Mouse (Mus musculus) stomach, embryonic 14.5 days (tissue): ENCODE measurements around the gene Slc44a2. TPM values are rescaled to one million over a fixed set of nuclear protein-coding genes. Genes with fewer than 3 reads are reported as not detected.

Experiments
- ATAC-seq: fragments of 200-750 bp; cut with Nextera tagmentation; 2 replicates; pipeline ENCODE4 v1.8.0; 2017; ENCODE audit warnings: low read depth, moderate TSS enrichment; ENCODE audit not compliant: insufficient number of reproducible peaks, insufficient read depth, low FRiP score
- H3K27ac ChIP-seq: fragments of 300-500 bp; sonication (generic); 2 replicates; pipeline ENCODE4 v1.5.1; 2014; ENCODE audit warnings: mild to moderate bottlenecking, low read length, moderate library complexity, mixed read lengths
- H3K27me3 ChIP-seq: fragments of 300-500 bp; sonication (generic); 2 replicates; pipeline ENCODE4 v1.6.1; 2014; ENCODE audit warnings: low read length, control low read depth, mixed read lengths; ENCODE audit not compliant: control insufficient read depth, insufficient read depth
- H3K36me3 ChIP-seq: fragments of 300-500 bp; sonication (generic); 2 replicates; pipeline ENCODE4 v1.6.1; 2014; ENCODE audit warnings: mild to moderate bottlenecking, control low read depth, low read length, moderate library complexity, mixed read lengths; ENCODE audit not compliant: control insufficient read depth, insufficient read depth
- H3K4me1 ChIP-seq: fragments of 300-500 bp; sonication (generic); 2 replicates; pipeline ENCODE4 v1.6.1; 2014; ENCODE audit warnings: low read length, control low read depth, mixed read lengths; ENCODE audit not compliant: control insufficient read depth, insufficient read depth
- H3K4me2 ChIP-seq: fragments of 300-500 bp; sonication (generic); replicated peaks from 2 replicates; pipeline ENCODE4 v1.6.1; 2014; ENCODE audit warnings: low read depth, low read length, control low read depth
- H3K4me3 ChIP-seq: fragments of 300-500 bp; sonication (generic); 2 replicates; pipeline ENCODE4 v1.5.1; 2014; ENCODE audit warnings: low read depth, low read length, control low read depth
- H3K9ac ChIP-seq: fragments of 300-500 bp; sonication (generic); replicated peaks from 2 replicates; pipeline ENCODE4 v1.6.1; 2014; ENCODE audit warnings: low read depth, mild to moderate bottlenecking, control low read depth, low read length, moderate library complexity, mixed read lengths
- H3K9me3 ChIP-seq: fragments of 300-500 bp; sonication (generic); 2 replicates; pipeline ENCODE4 v1.6.1; 2016; ENCODE audit warnings: low read depth, low read length, control low read depth; ENCODE audit not compliant: control insufficient read depth
- WGBS: fragments of 180-500 bp; shearing (Covaris S2); extraction: QIAGEN DNeasy Blood & Tissue Kit; methylation state at CpG from one replicate; pipeline ENCODE4 v1.1.7; 2014; 5-methylcytosine and 5-hydroxymethylcytosine counted together
- polyA plus RNA-seq: library from polyadenylated mRNA; unstranded; fragments of >200 nt; fragmentation: Nextera tagmentation; extraction: Ambion mirVana; gene quantifications from 2 replicates; pipeline ENCODE4 v1.2.1, GENCODE M21; 2014

Gene Slc44a2
- polyA plus RNA-seq, 1 experiment from 2014 or later, result 122 TPM

- H3K27me3 ChIP-seq, result no peaks in the 10 kb centered on the region
- H3K4me2 ChIP-seq, result no peak overlapping the region
- H3K36me3 ChIP-seq, result peaks cover 59% of the 10 kb centered on the region
- H3K4me3 ChIP-seq, result no peak overlapping the region
- H3K9ac ChIP-seq, result no peak overlapping the region
- no peaks in the 10 kb centered on the region for H3K4me1 ChIP-seq
- H3K9me3 ChIP-seq, result no peaks in the 10 kb centered on the region
- ATAC-seq, result no peak
- WGBS, result 90% methylated on average over 3 of the region's 3 CpGs
- no peak overlapping the region for H3K27ac ChIP-seq
These were observed 27.7 kb downstream of the Slc44a2 start for GRCm38 (mm10) chr9:21348152-21348551.

GRCm38 (mm10) chr9:21351178-21351577 is 30.7 kb downstream of the Slc44a2 start:
- Histone ChIP-seq H3K4me3 (no peak overlapping the region), H3K9me3 (no peaks in the 10 kb centered on the region), H3K36me3 (peaks cover 51% of the 10 kb centered on the region), H3K9ac (no peak overlapping the region), H3K4me2 (no peak overlapping the region), H3K4me1 (no peaks in the 10 kb centered on the region), H3K27me3 (no peaks in the 10 kb centered on the region), H3K27ac (no peak overlapping the region)
- WGBS, result 85% methylated on average over 7 of the region's 7 CpGs
- no peak for ATAC-seq

DNA sequence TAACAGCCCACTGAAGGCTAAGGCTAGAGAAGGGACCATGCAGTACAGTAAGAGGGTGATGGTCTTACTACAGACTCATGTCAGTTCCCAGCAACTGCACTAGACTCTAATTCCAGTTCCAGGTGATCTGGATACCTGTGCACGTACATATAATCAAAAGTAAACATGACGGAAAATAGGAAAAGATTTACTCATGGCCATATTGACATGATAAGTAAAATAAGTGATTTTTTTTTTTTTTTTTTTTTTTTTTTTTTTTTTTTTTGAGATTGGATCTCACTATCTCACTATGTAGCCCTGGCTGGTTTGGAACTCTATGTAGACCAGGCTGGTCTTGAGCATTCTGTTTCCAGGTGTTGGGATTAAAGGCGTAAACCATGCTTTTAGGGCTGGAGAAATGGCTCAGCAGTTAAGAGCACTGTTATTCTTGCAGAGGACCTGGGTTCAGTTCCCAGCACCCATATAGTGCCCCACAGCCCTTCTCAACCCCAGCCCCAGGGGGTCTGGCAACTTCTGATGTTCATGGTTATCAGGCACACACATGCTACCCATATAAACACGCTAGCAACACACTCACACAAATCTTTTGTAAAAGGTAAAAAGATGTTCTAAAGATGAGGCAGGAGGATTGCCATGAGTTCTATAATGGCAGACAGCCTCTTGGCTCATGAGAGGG is 31.3 kb downstream of the Slc44a2 start:
- peaks cover 47% of the 10 kb centered on the region for H3K36me3 ChIP-seq

DNA sequence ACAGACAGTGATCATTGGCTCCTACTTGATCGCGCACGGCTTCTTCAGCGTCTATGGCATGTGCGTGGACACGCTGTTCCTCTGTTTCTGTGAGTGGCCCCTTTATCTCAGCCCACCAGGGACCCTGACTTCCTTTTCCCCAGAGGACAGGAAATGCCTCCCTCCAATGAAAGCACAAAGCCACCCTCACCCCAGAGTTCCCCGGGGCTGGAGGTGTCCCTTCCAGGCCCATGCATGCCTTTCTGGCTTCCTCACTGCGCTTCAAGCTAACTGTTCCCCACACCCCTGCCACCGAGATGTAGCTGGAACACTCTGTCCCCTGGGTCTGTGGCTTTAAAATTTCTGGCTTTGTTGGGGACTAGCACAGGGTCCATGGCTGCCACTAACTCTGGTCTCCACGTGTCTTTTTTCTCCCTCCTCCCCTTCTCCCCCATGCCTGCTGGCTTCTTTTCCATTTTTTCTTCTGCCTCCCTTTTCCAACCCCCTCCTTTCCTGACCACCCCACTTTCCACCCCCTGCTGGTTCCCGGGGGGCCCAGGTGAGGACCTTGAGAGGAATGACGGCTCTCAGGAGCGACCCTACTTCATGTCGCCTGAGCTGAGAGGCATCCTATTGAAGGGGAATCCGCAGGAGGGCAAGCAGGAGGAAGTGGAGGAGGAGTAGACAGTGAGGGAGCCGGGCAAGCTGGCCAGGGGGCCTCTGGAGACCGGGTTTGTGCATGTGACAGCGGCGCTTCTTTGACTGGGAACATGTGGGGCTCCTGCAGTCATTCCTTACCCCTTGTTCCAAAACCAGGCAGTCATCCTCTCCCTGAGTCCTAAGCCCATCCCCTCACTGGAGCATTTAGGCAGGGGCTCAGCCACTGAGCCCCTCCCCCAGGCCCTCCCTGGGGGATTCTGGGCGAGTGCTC is 32.2 kb downstream of the Slc44a2 start:
- Histone ChIP-seq H3K4me2 (no peak overlapping the region), H3K36me3 (peaks cover 41% of the 10 kb centered on the region)
- 43% methylated on average over 20 of the region's 20 CpGs for WGBS

More for the DNA sequence above, 31.3 kb downstream of the Slc44a2 start:
- Histone ChIP-seq H3K4me1 (no peaks in the 10 kb centered on the region), H3K4me2 (no peak overlapping the region), H3K27ac (no peak overlapping the region), H3K9me3 (no peaks in the 10 kb centered on the region), H3K4me3 (no peak overlapping the region), H3K27me3 (no peaks in the 10 kb centered on the region), H3K9ac (no peak overlapping the region)
- no peak for ATAC-seq
- 90% methylated on average over 4 of the region's 4 CpGs for WGBS

GRCm38 (mm10) chr9:21353373-21353686 is 32.8 kb downstream of the Slc44a2 start:
- ATAC-seq, result no peak
- Histone ChIP-seq H3K27ac (no peak overlapping the region), H3K4me2 (no peak overlapping the region), H3K4me3 (no peak overlapping the region), H3K36me3 (peaks cover 35% of the 10 kb centered on the region), H3K27me3 (no peaks in the 10 kb centered on the region), H3K9ac (no peak overlapping the region), H3K4me1 (no peaks in the 10 kb centered on the region), H3K9me3 (no peaks in the 10 kb centered on the region)
- WGBS, result 57% methylated on average over 2 of the region's 2 CpGs

More for the DNA sequence above, 32.2 kb downstream of the Slc44a2 start:
- Histone ChIP-seq H3K4me3 (no peak overlapping the region), H3K27ac (no peak overlapping the region), H3K9ac (no peak overlapping the region), H3K9me3 (no peaks in the 10 kb centered on the region), H3K27me3 (no peaks in the 10 kb centered on the region), H3K4me1 (no peaks in the 10 kb centered on the region)
- ATAC-seq, result no peak

DNA sequence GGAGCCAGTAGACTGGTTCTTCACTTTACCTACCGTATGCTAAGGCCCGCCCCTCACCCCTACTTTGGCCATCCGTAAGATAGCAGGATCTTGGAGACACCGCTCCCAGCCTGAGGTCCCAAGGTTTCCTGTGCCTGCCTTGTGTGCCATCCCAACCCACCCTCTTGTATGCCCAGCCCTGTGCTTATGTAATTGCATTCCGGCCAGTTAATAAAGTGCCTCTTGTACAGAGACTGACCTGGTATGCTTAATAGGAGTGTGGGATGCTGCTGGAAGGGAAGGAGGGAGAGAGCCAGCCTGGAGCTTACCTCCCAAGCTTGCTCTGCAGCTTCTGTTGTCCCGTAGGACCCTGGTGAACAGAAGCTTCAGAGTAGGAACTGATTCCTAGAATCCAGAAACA is 34.3 kb downstream of the Slc44a2 start:
- Histone ChIP-seq H3K27me3 (no peaks in the 10 kb centered on the region), H3K9ac (no peak overlapping the region), H3K4me3 (no peak overlapping the region), H3K36me3 (peaks cover 22% of the 10 kb centered on the region), H3K4me1 (no peaks in the 10 kb centered on the region), H3K4me2 (no peak overlapping the region), H3K9me3 (no peaks in the 10 kb centered on the region), H3K27ac (no peak overlapping the region)
- 90% methylated on average over 6 of the region's 6 CpGs for WGBS
- no peak for ATAC-seq

- Histone ChIP-seq H3K4me1 (no peaks in the 10 kb centered on the region), H3K4me3 (no peak overlapping the region), H3K4me2 (no peak overlapping the region), H3K9me3 (no peaks in the 10 kb centered on the region), H3K9ac (no peak overlapping the region), H3K27ac (no peak overlapping the region), H3K36me3 (peaks cover 12% of the 10 kb centered on the region), H3K27me3 (no peaks in the 10 kb centered on the region)
- WGBS, result 0% methylated on average over 1 of the region's 1 CpGs
- ATAC-seq, result peak; percentile 70; the same call in 1 of the 2 replicates
These were observed 36.7 kb downstream of the Slc44a2 start for GRCm38 (mm10) chr9:21356981-21357718.

DNA sequence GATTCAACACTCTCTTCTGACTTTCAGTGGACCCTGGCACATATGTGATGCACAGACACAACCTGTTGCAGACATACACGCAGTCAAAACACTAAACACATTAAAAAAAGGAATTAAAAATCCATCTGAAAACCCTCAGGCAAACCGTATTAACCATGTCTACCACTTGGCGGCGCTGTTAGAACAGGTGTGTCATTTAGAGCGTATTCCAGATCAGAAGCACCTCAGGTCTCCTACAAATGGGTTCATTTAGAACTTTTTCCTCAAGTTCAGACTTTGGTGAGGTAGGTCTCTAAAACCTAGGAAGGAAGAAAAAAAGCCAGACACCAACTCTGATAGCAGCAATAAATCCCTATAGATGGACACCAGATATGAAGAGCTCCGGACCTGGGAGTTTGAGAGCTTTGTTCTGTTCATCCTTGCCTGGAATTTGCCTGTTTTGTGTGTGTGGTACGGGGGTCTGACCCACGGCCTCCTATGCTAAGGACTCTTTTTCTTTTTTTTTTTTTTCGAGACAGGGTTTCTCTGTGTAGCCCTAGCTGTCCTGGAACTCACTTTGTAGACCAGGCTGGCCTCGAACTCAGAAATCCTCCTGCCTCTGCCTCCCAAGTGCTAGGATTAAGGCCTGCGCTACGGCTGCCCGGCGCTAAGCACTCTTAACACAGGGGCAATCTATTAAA is 46.2 kb downstream of the Slc44a2 start:
- 33% methylated on average over 14 of the region's 14 CpGs for WGBS
- Histone ChIP-seq H3K4me3 (peak overlapping the region; percentile 20), H3K4me2 (peak overlapping the region; percentile 41), H3K9ac (0 out of 2 replicates have a peak overlapping the region, but pooled peaks have one; percentile 15), H3K27me3 (no peaks in the 10 kb centered on the region), H3K9me3 (no peaks in the 10 kb centered on the region), H3K36me3 (no peaks in the 10 kb centered on the region), H3K4me1 (peaks cover 19% of the 10 kb centered on the region; the same call in 1 of the 2 replicates), H3K27ac (peak overlapping the region; percentile 77)
- peak; percentile 1; the same call in 1 of the 2 replicates for ATAC-seq
